Mouse (Mus musculus) bone marrow macrophage, adult 2 months (primary cell): ENCODE data around the gene Cadm4. TPM values are rescaled to one million over a fixed set of nuclear protein-coding genes. Genes with fewer than 3 reads are reported as not detected.

ENCODE experiments used
- H3K27ac ChIP-seq: 2 replicates; pipeline ENCODE4 v1.5.1; 2012; ENCODE audit warnings: low read depth, low read length; ENCODE audit not compliant: insufficient read depth
- H3K4me1 ChIP-seq: 2 replicates; pipeline ENCODE4 v1.6.1; 2012; ENCODE audit warnings: low read length; ENCODE audit not compliant: control insufficient read depth, insufficient read depth
- H3K4me3 ChIP-seq: 2 replicates; pipeline ENCODE4 v1.5.1; 2012; ENCODE audit warnings: mild to moderate bottlenecking, low read length, moderate library complexity; ENCODE audit not compliant: insufficient read depth
- CTCF ChIP-seq: IDR thresholded peaks from 2 replicates; pipeline ENCODE4 v1.5.1; 2012; ENCODE audit warnings: low read depth, mild to moderate bottlenecking, low read length, moderate library complexity
- POLR2A ChIP-seq: IDR thresholded peaks from 2 replicates; pipeline ENCODE4 v1.6.1; 2012; ENCODE audit warnings: mild to moderate bottlenecking, low read depth, low read length, borderline replicate concordance
- polyA plus RNA-seq: library from polyadenylated mRNA; stranded (reverse); fragments of >200 nt; gene quantifications from 2 replicates; pipeline ENCODE4 v1.2.4, GENCODE M21; 2012; ENCODE audit not compliant: missing spikeins, insufficient read depth, insufficient read length

Gene Cadm4
- polyA plus RNA-seq, 1 experiment = not detected

GRCm38 (mm10) chr7:24450585-24451017, 31.2 kb upstream of the Cadm4 start:
- H3K27ac ChIP-seq = no peak overlapping the region
- peaks cover 24% of the 10 kb centered on the region for H3K4me1 ChIP-seq
- no peak for TF ChIP-seq CTCF
- TF ChIP-seq POLR2A = no peak
- no peak overlapping the region for H3K4me3 ChIP-seq

GRCm38 (mm10) chr7:24451855-24452311, 29.9 kb upstream of the Cadm4 start, which contains the start of gene Irgc1:
Gene Irgc1, minus strand, starts transcription at chr7:24452297.
- Histone ChIP-seq H3K4me1 (peaks cover 22% of the 10 kb centered on the region), H3K27ac (no peak within 1 kb of the TSS), H3K4me3 (no peak within 1 kb of the TSS)
- TF ChIP-seq POLR2A (no peak), CTCF (0 out of 2 replicates have a peak, but pooled peaks have one; percentile 13)

GRCm38 (mm10) chr7:24454199-24454598, 27.6 kb upstream of the Cadm4 start:
- TF ChIP-seq CTCF = no peak
- no peak for TF ChIP-seq POLR2A
- Histone ChIP-seq H3K4me3 (no peak overlapping the region), H3K4me1 (peaks cover 23% of the 10 kb centered on the region), H3K27ac (no peak overlapping the region)

- Histone ChIP-seq H3K27ac (no peak overlapping the region), H3K4me1 (peaks cover 27% of the 10 kb centered on the region), H3K4me3 (no peak overlapping the region)
- no peak for TF ChIP-seq CTCF
These were observed 26.1 kb upstream of the Cadm4 start for GRCm38 (mm10) chr7:24455726-24456125.

- peaks cover 40% of the 10 kb centered on the region for H3K4me1 ChIP-seq
- H3K4me3 ChIP-seq = no peak overlapping the region
- TF ChIP-seq CTCF (no peak), POLR2A (no peak)
- no peak overlapping the region for H3K27ac ChIP-seq
These were observed 24.0 kb upstream of the Cadm4 start for GRCm38 (mm10) chr7:24457726-24458370.

GRCm38 (mm10) chr7:24459440-24459839, 22.4 kb upstream of the Cadm4 start:
- H3K27ac ChIP-seq = no peak overlapping the region
- H3K4me3 ChIP-seq = no peak overlapping the region
- no peak for TF ChIP-seq POLR2A
- no peak for TF ChIP-seq CTCF
- H3K4me1 ChIP-seq = peaks cover 43% of the 10 kb centered on the region

- TF ChIP-seq CTCF (no peak), POLR2A (no peak)
- Histone ChIP-seq H3K4me1 (peaks cover 46% of the 10 kb centered on the region), H3K4me3 (no peak overlapping the region), H3K27ac (no peak overlapping the region)
These were observed 22.0 kb upstream of the Cadm4 start for GRCm38 (mm10) chr7:24459843-24460242.

GRCm38 (mm10) chr7:24461376-24462051, 20.3 kb upstream of the Cadm4 start:
- Histone ChIP-seq H3K27ac (0 out of 2 replicates have a peak overlapping the region, but pooled peaks have one; percentile 4), H3K4me3 (no peak overlapping the region; the same call in 1 of the 2 replicates), H3K4me1 (peaks cover 48% of the 10 kb centered on the region)
- TF ChIP-seq POLR2A = no peak

- H3K27ac ChIP-seq = peak within 1 kb of the TSS; percentile 80
- peak within 1 kb of the TSS; percentile 66 for H3K4me3 ChIP-seq
- TF ChIP-seq CTCF (no peak), POLR2A (no peak)
- peaks cover 54% of the 10 kb centered on the region for H3K4me1 ChIP-seq
These were observed 19.2 kb upstream of the Cadm4 start, which contains the start of gene Plaur for GRCm38 (mm10) chr7:24462388-24463319. Gene Plaur, plus strand, starts transcription at chr7:24462484.
